Mouse (Mus musculus) brain, embryonic 14.5 days (tissue): ENCODE results near the gene Cdc6.

Source experiments
- CTCF ChIP-seq: fragments of 200-500 bp; IDR thresholded peaks from 2 replicates; pipeline ENCODE4 v1.5.1; 2012; ENCODE audit warnings: inconsistent platforms, mild to moderate bottlenecking, moderate library complexity, borderline replicate concordance; ENCODE audit not compliant: insufficient read depth, insufficient read length; ENCODE audit errors: extremely low read depth
- POLR2A ChIP-seq: fragments of 200-500 bp; IDR thresholded peaks from 2 replicates; pipeline ENCODE4 v1.6.1; 2012; ENCODE audit warnings: mild to moderate bottlenecking, inconsistent platforms, borderline replicate concordance; ENCODE audit not compliant: poor library complexity, insufficient read depth, insufficient read length, severe bottlenecking; ENCODE audit errors: extremely low read depth

DNA sequence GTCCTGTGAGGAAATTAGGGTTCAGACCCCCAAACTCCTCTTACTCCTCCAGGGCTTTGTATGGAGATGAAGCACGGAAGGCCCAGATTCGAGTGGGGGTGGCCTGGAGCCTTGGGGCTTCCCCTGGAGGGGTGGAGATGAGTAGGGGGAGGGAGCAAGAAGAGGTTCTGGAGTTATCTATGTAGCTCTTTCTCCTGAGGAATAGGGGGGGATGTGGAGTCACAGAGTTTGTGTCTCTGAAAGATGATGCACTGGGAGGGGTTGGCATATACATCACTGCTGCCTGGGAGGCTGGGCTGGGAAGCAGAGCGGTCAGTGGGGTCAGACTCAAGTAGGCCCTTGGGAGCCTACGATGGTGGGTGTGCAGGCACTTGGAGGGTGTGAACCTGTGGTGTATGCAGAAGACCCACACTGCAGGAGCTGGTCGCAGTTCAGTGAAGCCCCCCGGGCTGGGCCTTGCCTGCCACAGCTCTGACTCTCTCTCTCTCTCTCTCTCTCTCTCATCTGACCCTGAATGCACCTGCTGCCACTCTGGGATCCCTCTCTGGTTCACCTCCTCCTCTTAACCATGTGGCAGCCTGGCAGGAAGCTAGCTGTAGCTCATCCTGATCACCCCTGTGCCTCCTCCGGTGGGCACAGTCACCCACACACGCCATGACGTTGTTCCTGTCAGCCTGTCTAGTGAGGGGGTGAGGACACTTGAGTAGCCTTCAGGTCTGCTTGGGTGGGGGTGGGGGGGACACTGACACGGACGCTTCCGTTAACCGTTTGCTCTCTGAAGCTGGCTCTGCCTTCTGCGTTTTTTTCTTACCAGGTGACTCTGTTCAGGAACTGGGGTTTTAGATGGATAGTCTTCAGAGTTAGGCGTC, 31.7 kb downstream of the Cdc6 start:
- TF ChIP-seq CTCF, result no peak
- TF ChIP-seq POLR2A, result no peak
